Mouse (Mus musculus) hindbrain, embryonic 10.5 days (tissue): Measurements from ENCODE around the gene Dusp22. TPM values are rescaled to one million over a fixed set of nuclear protein-coding genes. Genes with fewer than 3 reads are reported as not detected.

Source experiments
- DNase-seq: peaks from one replicate; pipeline ENCODE4 v3.0.0-alpha.2; 2017; ENCODE audit warnings: low spot score
- H3K27ac ChIP-seq: fragments of 300-500 bp; sonication (generic); 2 replicates; pipeline ENCODE4 v1.5.1; 2016; ENCODE audit warnings: mild to moderate bottlenecking, moderate library complexity
- H3K27me3 ChIP-seq: fragments of 300-500 bp; sonication (generic); 2 replicates; pipeline ENCODE4 v1.6.1; 2016; ENCODE audit warnings: mild to moderate bottlenecking; ENCODE audit not compliant: poor library complexity, insufficient read depth, severe bottlenecking
- H3K36me3 ChIP-seq: fragments of 300-500 bp; sonication (generic); 2 replicates; pipeline ENCODE4 v1.6.1; 2016; ENCODE audit warnings: mild to moderate bottlenecking, moderate library complexity
- H3K4me1 ChIP-seq: fragments of 300-500 bp; sonication (generic); replicated peaks from 2 replicates; pipeline ENCODE4 v1.6.1; 2016; ENCODE audit warnings: mild to moderate bottlenecking
- H3K4me3 ChIP-seq: fragments of 300-500 bp; sonication (generic); 2 replicates; pipeline ENCODE4 v1.5.1; 2016; ENCODE audit warnings: mild to moderate bottlenecking, moderate library complexity
- H3K9me3 ChIP-seq: fragments of 300-500 bp; sonication (generic); 2 replicates; pipeline ENCODE4 v1.6.1; 2016; ENCODE audit warnings: mild to moderate bottlenecking, moderate library complexity
- WGBS: fragments of 180-500 bp; shearing (Covaris S2); methylation state at CpG from one replicate; pipeline ENCODE4 v1.1.7; 2016; 5-methylcytosine and 5-hydroxymethylcytosine counted together
- polyA plus RNA-seq: library from polyadenylated mRNA; unstranded; fragments of >200 nt; fragmentation: Nextera tagmentation; extraction: Ambion mirVana; gene quantifications from 2 replicates; pipeline ENCODE4 v1.2.1, GENCODE M21; 2016

Dusp22 gene
- polyA plus RNA-seq, 1 experiment from 2014 or later, result 18.8 TPM

- no peaks in the 10 kb centered on the region for H3K27me3 ChIP-seq
- H3K36me3 ChIP-seq, result no peaks in the 10 kb centered on the region
- WGBS, result 57% methylated on average over 4 of the region's 4 CpGs
These were observed 6.7 kb upstream of the Dusp22 start for GRCm38 (mm10) chr13:30653051-30653450.

GRCm38 (mm10) chr13:30654463-30654862, 5.3 kb upstream of the Dusp22 start:
- Histone ChIP-seq H3K27ac (no peak overlapping the region), H3K9me3 (no peaks in the 10 kb centered on the region), H3K4me3 (no peak overlapping the region), H3K36me3 (no peaks in the 10 kb centered on the region), H3K4me1 (peaks cover 4% of the 10 kb centered on the region; the same call in 1 of the 2 replicates), H3K27me3 (no peaks in the 10 kb centered on the region)
- 77% methylated on average over 5 of the region's 5 CpGs for WGBS
- no peak for DNase-seq

More at GRCm38 (mm10) chr13:30653051-30653450, 6.7 kb upstream of the Dusp22 start:
- no peak overlapping the region for H3K27ac ChIP-seq
- H3K4me3 ChIP-seq, result no peak overlapping the region
- DNase-seq, result no peak
- H3K9me3 ChIP-seq, result no peaks in the 10 kb centered on the region
- H3K4me1 ChIP-seq, result no peaks in the 10 kb centered on the region

GRCm38 (mm10) chr13:30656909-30657308, 2.9 kb upstream of the Dusp22 start:
- DNase-seq, result no peak
- H3K27me3 ChIP-seq, result no peaks in the 10 kb centered on the region
- 0 out of 2 replicates have a peak, but pooled peaks cover 3% of the 10 kb centered on the region for H3K9me3 ChIP-seq
- WGBS, result 75% methylated on average over 5 of the region's 5 CpGs
- H3K36me3 ChIP-seq, result no peaks in the 10 kb centered on the region
- peaks cover 16% of the 10 kb centered on the region for H3K4me1 ChIP-seq
- no peak overlapping the region for H3K4me3 ChIP-seq
- H3K27ac ChIP-seq, result no peak overlapping the region

GRCm38 (mm10) chr13:30657779-30658178, 2.0 kb upstream of the Dusp22 start:
- no peak for DNase-seq
- peaks cover 16% of the 10 kb centered on the region for H3K4me1 ChIP-seq
- no peaks in the 10 kb centered on the region for H3K27me3 ChIP-seq
- no peaks in the 10 kb centered on the region for H3K36me3 ChIP-seq
- H3K27ac ChIP-seq, result no peak overlapping the region
- WGBS, result 76% methylated on average over 2 of the region's 2 CpGs
- H3K9me3 ChIP-seq, result 0 out of 2 replicates have a peak, but pooled peaks cover 3% of the 10 kb centered on the region
- no peak overlapping the region for H3K4me3 ChIP-seq

- Histone ChIP-seq H3K27ac (no peak overlapping the region), H3K4me3 (no peak overlapping the region), H3K9me3 (0 out of 2 replicates have a peak, but pooled peaks cover 3% of the 10 kb centered on the region), H3K36me3 (no peaks in the 10 kb centered on the region), H3K27me3 (no peaks in the 10 kb centered on the region), H3K4me1 (peaks cover 16% of the 10 kb centered on the region)
- no peak for DNase-seq
- 78% methylated on average over 2 of the region's 2 CpGs for whole genome bisulfite sequencing
These were observed 1.4 kb upstream of the Dusp22 start for GRCm38 (mm10) chr13:30658201-30658996.

- no peak overlapping the region for H3K4me3 ChIP-seq
- 95% methylated on average over 8 of the region's 8 CpGs for WGBS
- H3K27ac ChIP-seq, result no peak overlapping the region
- peaks cover 4% of the 10 kb centered on the region for H3K4me1 ChIP-seq
- H3K36me3 ChIP-seq, result no peaks in the 10 kb centered on the region
- no peak for DNase-seq
- no peaks in the 10 kb centered on the region for H3K9me3 ChIP-seq
- H3K27me3 ChIP-seq, result no peaks in the 10 kb centered on the region
These were observed 5.5 kb downstream of the Dusp22 start for GRCm38 (mm10) chr13:30665261-30665660.

GRCm38 (mm10) chr13:30666537-30666936, 6.7 kb downstream of the Dusp22 start:
- H3K27me3 ChIP-seq, result no peaks in the 10 kb centered on the region
- no peaks in the 10 kb centered on the region for H3K4me1 ChIP-seq
- H3K36me3 ChIP-seq, result no peaks in the 10 kb centered on the region
- H3K27ac ChIP-seq, result no peak overlapping the region
- DNase-seq, result no peak
- 92% methylated on average over 10 of the region's 10 CpGs for WGBS
- no peaks in the 10 kb centered on the region for H3K9me3 ChIP-seq
- H3K4me3 ChIP-seq, result no peak overlapping the region

- Histone ChIP-seq H3K4me3 (no peak overlapping the region), H3K27me3 (no peaks in the 10 kb centered on the region), H3K36me3 (no peaks in the 10 kb centered on the region), H3K4me1 (no peaks in the 10 kb centered on the region), H3K9me3 (no peaks in the 10 kb centered on the region), H3K27ac (no peak overlapping the region)
- WGBS, result 88% methylated on average over 5 of the region's 5 CpGs
- DNase-seq, result no peak
These were observed 8.5 kb downstream of the Dusp22 start for GRCm38 (mm10) chr13:30668301-30668700.

- no peak for DNase-seq
- no peaks in the 10 kb centered on the region for H3K36me3 ChIP-seq
- 91% methylated on average over 3 of the region's 3 CpGs for WGBS
- no peak overlapping the region for H3K4me3 ChIP-seq
- no peaks in the 10 kb centered on the region for H3K4me1 ChIP-seq
- no peaks in the 10 kb centered on the region for H3K27me3 ChIP-seq
- no peak overlapping the region for H3K27ac ChIP-seq
- H3K9me3 ChIP-seq, result no peaks in the 10 kb centered on the region
These were observed 9.5 kb downstream of the Dusp22 start for GRCm38 (mm10) chr13:30669277-30669676.

GRCm38 (mm10) chr13:30673878-30674277, 14.1 kb downstream of the Dusp22 start:
- Histone ChIP-seq H3K9me3 (no peaks in the 10 kb centered on the region), H3K27me3 (no peaks in the 10 kb centered on the region), H3K4me1 (no peaks in the 10 kb centered on the region), H3K27ac (no peak overlapping the region), H3K36me3 (no peaks in the 10 kb centered on the region), H3K4me3 (no peak overlapping the region)
- DNase-seq, result no peak
- 93% methylated on average over 5 of the region's 5 CpGs for WGBS

- Histone ChIP-seq H3K9me3 (no peaks in the 10 kb centered on the region), H3K4me1 (no peaks in the 10 kb centered on the region), H3K4me3 (no peak overlapping the region), H3K27ac (no peak overlapping the region), H3K36me3 (no peaks in the 10 kb centered on the region), H3K27me3 (no peaks in the 10 kb centered on the region)
- 91% methylated on average over 5 of the region's 5 CpGs for WGBS
- DNase-seq, result no peak
These were observed 19.0 kb downstream of the Dusp22 start for GRCm38 (mm10) chr13:30678822-30679221.

GRCm38 (mm10) chr13:30681866-30682265, 22.1 kb downstream of the Dusp22 start:
- no peak overlapping the region for H3K27ac ChIP-seq
- 77% methylated on average over 4 of the region's 4 CpGs for WGBS
- no peak for DNase-seq
- H3K4me3 ChIP-seq, result no peak overlapping the region
- H3K36me3 ChIP-seq, result no peaks in the 10 kb centered on the region
- H3K27me3 ChIP-seq, result no peaks in the 10 kb centered on the region
- no peaks in the 10 kb centered on the region for H3K4me1 ChIP-seq
- H3K9me3 ChIP-seq, result no peaks in the 10 kb centered on the region

GRCm38 (mm10) chr13:30682328-30682727, 22.5 kb downstream of the Dusp22 start:
- no peak overlapping the region for H3K27ac ChIP-seq
- H3K4me1 ChIP-seq, result no peaks in the 10 kb centered on the region
- no peaks in the 10 kb centered on the region for H3K36me3 ChIP-seq
- no peak for DNase-seq
- no peak overlapping the region for H3K4me3 ChIP-seq
- WGBS, result 86% methylated on average over 3 of the region's 3 CpGs
- no peaks in the 10 kb centered on the region for H3K9me3 ChIP-seq
- no peaks in the 10 kb centered on the region for H3K27me3 ChIP-seq
